Mouse (Mus musculus): ENCODE measurements around the gene Jtb.
A peak's percentile ranks its signal among the peaks of the same experiment; 100 is the strongest.
"Not testable (repeated sequence)": the region's sequence is repeated elsewhere in the genome, so short reads cannot be mapped to it uniquely, and the experiment has no call there.

Jtb gene

DNA sequence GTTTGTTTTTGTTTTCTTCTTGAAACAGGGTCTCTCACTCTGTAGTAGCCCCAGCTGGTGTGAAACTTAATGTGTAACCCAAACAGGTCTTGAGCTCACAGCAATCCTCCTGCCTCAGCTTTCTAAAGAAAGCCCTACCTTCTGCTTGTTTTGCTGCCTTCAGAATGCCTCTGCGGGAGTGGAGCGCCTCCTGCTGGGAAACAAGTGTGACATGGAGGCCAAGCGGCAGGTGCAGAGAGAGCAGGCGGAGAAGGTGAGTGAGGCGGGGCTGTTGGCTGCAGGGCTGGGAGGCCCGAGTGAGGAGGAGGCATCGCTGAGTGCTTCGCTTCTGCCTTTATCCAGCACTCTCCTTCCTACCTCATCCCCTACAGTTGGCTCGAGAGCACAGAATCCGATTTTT lies 7.1 kb upstream of the Jtb start:
- no peak for DNase-seq

DNA sequence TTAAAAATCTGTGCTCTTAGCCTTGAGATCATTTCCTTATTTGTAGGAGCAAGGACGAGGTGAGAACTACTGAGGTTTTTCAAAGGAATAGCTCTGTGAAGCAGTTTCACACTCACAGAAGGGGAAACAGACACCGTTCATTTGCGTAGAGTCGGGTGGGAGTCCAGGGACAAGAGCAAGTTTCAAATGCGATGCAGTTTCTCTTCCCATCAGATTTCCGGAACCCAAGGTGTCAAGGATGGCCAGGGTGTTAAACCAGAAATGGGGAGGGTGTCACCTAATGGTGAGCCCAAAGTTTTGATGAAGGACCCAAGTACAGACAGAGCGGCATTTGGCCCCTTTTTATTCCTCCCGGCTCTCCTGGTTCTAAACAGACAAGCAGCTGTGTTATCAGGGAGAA lies 322 bp upstream of the Jtb start:
- DNase-seq, result no peak

DNA sequence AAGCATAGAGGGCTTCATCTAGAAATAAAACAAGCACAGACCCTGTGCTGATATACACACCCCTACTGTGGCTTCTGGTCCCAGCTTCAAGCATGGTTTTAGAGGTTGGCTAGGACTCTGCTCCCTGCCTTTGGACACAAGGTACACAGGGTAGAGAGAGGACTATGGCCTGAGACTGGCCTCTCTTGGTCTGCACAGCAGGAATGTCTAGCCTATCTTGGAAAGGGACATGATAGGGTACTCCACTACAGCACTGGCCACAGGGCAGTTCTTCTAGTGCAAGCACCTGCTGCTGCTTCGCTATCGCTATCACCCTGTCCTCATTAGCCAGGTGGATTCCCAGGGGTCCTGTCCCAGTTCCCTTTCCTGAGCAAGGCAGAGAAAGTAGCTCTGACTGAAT lies 9.9 kb downstream of the Jtb start:
- DNase-seq, result no peak

DNA sequence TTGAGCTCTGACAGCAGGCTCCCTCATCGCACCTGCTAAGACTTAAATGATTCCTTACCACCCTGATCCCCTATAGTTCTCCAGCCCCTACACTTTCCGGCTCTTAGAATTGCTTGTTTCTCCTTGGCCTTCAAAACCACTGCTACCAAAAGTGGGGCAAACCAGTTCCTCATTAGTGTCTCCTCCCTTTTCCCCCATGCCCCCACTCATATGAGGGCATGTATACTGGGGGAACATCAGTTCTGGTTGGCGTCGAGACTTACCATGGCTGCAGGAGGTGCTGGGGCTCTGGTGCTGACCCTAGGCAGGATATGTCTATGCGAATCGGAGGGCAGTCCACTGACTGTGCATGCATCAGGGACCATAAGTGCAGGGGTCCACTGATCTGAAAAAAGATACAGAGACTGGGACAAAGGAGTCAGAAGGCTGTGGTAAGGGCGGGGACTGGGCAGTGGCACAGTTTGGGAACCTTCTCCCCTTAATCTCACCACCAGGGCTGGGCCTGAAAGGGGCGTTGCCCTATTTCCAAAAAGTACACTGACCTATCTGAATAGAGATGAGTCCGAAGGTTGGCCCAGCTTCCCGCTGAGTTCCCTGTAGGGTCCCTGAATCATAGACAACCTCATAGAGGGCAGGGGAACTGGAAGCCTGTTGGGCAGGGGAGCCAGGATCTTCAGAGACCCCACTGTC lies 10.4 kb downstream of the Jtb start:
- DNase-seq, result no peak

DNA sequence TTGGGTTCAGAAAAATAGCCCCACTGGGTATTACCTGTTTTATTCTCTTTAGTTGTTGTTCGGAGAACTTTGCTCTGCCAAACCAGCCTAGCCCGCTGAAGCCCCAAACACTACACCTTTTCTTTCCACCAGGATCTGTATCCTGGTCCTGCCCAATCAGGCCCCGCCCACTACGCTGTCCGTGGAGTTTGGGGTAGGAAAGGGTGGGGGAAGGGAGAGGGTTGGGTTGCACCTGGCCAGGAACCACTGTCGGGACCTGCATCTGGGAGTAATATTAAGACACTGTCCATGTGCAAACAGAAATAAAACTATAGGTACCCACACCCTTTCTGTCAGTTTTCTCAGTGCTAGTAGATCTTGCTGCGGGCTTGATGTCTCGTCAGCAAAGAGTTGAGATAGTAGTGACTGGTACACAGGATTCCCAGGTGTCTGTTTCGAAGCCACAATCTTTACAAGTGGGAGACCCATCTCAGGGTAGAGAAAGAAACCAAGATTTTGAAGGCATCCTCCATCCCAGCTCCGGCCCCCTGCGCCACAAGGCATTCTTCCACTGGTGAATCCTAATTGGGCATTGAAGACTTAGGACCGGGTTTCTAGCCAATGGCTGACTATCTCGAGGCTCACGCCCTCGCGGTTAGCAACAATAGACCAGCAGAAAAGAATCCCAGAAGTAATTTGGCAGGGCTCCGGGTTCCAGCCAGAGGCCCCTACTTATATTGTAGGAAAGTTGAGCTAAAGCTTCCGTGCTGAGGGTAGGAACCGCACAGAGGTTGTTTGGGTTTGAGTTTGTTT lies 11.8 kb downstream of the Jtb start, which contains the start of gene Creb3l4:
Creb3l4 (minus strand) TSS at position 529 of the 792 bp plus-strand sequence.
- DNase-seq, result peak; percentile 57 to 69

DNA sequence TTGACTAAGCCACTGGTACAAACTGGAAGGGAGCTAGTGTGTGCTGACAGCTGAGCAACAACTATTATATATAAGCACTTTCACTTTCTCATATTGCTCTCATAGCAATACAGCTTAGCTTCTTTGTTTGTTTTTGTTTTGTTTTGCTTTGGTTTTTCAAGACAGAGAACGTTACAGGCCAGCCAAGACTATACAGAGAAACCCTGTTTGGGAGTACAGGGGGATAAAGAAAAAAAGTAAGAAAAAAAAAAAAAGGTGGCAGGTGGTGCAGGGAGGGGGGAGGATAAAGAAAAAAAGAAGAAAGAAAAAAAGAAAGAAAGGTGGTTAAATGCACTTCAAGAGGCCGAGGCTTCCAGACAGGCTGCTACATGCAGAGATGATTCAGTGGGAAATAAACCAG lies 14.0 kb downstream of the Jtb start:
- no peak for DNase-seq

DNA sequence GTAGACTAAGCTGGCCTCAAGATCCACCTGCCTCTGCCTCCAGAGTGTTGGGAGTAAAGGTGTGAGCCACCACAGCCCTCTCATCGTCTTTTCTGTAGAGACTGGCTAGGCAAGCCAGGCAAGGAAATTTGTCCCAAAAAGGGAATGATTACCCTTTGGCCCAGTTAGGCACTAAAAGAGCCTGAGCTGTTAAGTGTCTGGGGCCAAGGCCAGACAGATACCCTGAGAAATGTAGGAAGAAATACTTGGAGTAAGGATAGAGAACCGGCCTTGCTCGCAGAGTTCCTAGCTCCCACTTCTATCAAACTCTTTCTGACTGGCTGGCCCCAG lies 16.2 kb downstream of the Jtb start:
- DNase-seq, result no peak

DNA sequence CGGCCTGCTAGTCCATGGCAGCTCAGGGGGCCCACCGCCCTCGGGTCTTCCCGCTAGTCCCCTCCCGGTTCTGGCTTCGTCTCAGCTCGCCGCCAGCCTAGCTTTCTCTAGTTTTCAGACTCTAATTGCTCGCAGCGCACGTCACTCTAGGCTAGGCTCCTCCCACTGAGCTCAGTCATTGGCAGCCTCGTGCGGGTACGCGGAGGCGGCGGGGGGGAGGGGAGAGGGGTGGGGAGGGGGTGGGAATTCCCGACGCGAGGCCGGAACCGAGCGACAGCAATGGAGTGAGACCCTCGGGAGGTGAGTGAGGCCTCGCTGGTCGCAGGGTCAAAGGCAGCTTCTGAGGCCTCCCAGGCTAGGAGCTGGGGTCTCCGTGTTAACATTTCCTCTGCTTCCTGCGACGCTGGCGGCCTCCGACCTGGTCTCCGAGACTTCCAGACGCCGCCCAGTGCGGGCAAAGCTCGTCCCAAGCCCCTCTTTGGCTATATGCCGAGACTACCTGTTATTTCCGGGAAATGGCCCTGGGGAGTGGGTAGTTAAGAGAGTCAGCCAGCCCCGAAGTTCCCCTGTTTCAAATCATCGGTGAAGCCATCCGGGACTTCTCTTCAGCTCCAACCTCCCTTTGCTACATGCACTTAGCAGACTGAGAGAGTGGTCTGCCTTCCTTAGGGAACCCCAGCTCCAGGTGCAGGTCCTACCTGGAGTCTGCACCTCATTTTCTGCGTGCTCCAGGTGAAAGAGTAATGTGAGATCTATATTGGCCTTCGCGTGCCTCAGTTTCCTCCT lies 16.8 kb downstream of the Jtb start, which contains the start of gene Slc39a1:
Slc39a1 (plus strand) TSS at position 213 of the 786 bp plus-strand sequence.
- DNase-seq, result peak; percentile 94 to 96

DNA sequence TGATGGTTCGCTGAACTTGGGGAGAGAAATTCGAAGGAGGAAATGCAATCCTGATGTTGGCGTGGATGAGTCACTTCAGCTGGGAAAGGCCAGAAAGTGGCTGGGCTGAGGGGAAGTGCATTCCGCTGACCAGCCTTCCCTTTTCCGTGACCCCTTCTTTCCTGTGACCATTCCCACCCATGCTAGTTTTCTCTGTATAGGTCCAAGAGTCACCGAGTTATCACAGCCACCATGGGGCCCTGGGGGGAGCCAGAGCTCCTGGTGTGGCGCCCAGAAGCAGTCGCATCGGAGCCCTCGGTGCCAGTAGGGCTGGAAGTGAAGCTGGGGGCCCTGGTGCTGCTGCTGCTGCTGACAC lies 17.3 kb downstream of the Jtb start:
- DNase-seq, result peak; percentile 55 to 62

DNA sequence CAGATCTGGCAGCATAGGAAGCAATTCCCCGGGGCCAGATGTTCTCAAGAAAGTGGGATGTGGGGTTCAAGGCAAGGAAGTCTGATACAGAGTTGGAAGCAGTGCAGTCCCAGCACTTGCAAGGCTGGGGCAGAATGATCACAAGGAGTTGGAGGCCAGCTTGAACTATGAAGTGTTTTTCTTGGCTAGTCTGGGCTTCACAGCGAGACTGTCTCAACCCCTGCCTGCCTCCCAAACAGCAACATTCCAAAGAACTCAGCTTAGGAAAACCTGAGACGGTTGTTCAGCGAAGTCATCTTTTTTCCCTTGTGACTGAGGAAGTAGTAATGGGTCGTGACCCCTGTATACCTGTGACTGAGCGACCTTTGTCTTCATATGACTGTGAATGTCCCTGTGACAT lies 19.4 kb downstream of the Jtb start:
- DNase-seq, result no peak

DNA sequence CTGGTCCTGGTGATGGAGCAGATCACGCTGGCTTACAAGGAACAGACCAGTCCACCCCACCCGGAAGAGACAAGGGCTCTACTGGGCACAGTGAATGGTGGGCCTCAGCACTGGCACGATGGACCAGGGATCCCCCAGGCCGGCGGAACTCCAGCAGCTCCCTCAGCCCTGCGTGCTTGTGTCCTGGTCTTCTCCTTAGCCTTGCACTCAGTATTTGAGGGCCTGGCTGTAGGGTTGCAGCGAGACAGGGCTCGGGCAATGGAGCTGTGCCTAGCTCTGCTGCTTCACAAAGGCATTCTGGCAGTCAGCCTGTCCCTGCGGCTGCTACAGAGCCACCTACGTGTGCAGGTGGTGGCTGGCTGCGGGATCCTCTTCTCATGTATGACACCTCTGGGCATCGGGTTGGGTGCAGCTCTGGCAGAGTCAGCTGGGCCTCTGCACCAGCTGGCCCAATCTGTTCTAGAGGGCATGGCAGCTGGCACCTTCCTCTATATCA lies 20.4 kb downstream of the Jtb start:
- DNase-seq, result not testable (repeated sequence)

DNA sequence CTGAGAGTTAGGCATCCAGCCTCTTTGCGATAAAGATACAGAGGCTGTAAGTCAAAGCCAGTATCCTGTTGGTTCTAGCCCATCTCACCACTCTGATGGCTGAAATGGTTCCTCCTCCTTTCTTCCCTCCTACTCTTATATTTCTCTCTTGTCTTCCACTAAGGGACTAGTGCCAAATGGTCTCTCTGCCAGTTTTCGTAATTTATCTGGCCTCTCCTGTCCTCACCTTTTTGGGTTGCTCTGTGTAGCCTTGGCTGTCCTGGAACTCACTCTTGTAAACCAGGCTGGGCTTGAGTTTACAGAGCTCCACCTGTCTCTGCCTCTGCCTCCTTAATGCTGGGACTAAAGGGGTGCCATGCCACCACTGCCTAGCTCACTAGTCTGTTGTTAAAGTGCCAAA lies 21.3 kb downstream of the Jtb start:
- DNase-seq, result not testable (repeated sequence)

DNA sequence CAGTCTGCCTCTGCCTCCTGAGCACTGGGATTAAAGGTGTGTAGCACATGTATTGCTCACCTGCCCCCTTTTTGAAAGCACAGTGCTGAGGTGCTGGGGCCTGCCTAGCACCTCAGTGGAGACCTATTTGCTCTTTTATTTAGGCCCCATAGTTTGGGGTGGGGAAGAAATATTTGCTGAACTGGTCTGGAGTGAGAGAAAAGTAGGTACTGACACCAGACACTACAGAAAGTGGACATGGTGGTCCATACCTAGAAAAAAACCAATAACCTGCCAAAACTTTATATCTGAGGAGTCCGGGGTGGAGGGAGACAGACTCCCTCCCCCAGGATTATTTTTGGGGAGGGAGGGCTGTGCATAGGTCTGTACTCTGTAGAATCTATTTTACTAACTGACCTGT lies 21.8 kb downstream of the Jtb start:
- DNase-seq, result not testable (repeated sequence)

DNA sequence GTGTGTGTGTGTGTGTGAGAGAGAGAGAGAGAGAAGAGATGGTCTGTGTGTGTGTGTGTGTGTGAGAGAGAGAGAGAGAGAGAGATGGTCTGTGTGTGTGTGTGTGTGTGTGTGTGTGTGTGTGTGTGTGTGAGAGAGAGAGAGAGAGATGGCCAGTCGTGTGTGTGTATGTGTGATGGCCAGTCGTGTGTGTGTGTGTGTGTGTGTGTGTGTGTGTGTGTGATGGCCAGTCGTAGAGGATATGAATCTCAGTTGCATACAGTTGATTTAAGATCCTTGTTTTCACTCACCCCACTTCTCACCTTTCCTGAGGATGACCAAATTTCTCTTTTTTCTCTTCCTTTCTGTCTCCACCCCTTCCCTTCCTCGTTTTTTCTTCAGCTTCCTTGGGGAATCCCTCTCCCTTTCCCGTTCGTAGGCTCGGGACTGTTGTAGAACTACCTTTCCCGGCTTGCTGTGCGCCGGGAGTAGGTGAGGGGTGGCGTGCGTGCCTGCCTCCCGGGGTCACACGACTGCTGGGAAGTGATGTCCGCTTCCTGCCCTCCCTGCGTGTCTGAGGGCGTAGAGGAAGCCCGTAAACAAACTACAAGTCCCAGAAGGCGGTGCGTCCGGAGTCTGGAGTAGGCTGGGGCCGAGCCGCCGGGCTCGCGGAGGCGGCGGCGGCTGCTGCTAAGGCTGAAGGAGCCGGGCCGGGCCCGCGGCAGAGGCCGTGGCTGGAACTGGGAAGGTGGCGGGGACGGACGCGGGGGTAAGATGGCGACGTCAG lies 22.4 kb downstream of the Jtb start, which contains the start of gene Crtc2:
Crtc2 (plus strand) TSS at position 511 of the 766 bp plus-strand sequence.
- DNase-seq, result peak; percentile 96 to 98

DNA sequence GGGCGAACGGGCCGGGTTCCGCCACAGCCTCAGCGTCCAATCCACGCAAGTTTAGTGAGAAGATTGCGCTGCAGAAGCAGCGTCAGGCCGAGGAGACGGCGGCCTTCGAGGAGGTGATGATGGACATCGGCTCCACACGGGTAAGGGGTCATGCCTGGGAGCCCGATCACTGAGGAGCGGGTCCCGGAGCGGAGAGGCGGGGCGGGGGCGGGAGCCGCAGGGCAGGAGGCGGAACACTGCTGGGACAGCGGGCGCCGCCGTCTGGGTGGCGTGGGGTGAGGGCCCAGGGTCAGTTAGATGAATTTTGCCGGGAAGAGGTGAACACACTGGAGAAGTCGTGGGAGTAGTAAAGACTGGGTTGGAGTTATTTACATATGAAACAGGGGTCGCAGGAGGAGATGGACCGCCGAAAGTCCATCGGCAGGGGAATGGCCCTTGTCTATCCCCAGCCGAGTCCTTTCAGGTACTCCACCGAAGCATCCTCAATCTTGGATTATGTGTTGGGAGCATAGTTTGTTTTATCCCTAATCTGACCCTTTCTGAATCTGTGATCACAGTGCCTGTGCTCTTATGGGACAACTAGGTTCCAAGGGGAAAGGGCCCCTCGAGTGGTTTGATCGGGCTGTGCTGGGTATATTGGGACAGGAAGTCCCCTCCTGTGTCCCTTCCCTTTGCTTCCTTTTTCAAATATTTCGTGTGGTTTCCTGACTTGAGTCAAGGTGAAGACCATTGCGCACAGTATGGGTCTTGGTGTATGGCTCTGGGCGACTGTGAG lies 23.2 kb downstream of the Jtb start:
- DNase-seq, result no peak

DNA sequence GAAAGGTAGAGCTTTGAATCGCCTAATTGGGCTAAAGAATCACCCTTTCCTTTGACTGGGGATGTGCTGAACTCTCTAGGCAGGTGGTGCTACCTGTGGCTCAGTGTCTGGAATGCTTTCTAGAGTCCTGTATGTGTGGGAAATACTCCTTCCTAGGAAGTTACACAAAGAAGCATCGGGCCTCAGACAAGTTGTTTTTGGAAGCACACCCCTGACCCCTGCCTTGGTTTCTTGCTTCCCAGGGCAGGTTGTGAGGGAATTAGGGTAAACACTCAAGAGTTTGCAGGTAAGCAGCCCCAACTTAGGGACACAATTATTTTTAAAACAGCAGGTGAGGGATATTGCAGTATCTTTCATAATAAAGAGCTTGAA lies 23.8 kb downstream of the Jtb start:
- DNase-seq, result no peak

DNA sequence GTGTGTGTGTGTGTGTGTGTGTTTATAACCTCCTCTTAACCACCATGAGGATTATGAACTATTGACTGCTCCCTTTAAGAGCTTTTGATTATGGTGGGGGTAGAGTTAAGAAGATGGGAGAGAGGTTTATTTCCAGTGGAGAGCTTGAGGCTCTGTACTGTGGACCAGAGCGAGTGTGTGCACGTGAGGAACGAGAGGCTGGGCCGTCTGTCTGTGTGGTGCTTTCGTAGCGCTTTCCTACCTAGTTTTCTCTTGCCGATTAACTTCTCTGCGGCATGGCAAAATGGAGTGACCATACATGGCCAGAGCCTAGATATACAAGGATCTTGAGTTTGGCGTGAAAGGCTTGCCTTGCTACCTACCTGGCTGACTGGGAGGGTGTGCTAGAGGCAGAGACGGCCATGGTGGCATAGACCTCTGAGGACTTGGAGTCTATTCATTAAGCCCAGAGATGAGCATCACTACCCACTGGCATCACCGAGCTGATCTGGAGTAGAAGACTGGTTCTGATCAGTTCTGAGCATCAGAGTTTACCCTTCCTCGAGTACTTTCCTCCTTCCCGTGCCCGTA lies 24.5 kb downstream of the Jtb start:
- no peak for DNase-seq

DNA sequence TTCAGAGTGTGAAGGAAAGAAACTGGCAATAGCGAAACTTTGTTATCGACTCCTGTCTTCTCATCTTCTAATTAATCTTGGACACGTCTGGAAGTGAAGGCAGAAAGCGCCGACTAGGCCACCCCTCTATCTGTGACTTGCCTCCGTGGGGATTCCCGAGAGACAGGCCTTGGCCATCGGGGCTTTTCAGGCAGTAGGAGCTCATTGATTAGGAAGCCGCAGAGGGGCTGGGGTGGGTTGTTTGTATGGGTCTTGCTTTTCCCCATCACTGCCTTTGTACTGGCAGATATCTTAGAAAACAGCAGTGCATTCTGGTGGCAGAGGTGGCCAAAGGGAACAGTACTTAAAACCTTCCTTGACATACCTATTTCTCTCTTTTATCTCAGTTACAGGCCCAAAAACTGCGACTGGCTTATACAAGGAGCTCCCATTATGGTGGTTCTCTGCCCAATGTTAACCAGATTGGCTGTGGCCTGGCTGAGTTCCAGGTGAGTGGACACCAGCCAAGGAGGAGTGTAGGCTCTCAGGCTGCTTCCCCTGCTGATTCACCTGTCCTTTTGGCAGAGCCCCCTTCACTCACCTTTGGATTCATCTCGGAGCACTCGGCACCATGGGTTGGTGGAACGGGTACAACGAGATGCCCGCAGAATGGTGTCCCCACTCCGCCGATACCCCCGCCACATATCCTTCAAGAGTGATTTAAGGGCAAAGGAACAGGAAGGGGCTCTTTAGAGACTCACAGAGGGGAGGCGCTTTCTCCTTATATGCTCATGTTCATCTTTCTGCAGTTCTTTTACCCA lies 25.5 kb downstream of the Jtb start:
- DNase-seq, result no peak

DNA sequence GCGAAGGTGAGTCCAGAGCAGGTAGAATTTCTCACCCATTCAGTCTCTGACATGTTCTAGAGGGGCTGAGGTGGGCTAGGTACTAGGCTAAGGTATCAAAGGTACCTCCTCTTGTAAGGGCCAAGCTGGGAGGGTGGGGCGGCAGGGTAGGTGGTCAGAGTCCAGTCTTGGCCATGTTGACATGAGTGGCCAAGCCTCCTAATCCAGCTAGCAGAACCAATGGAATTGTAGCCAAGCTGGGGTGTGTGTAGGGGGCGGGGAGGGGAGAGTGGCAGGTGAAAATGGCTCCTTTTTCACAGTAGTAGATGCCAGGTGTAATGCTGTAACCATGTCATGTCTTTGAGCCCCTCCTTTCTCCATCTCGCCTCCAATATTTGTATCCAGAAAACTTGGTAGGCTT lies 27.1 kb downstream of the Jtb start:
- DNase-seq, result no peak

DNA sequence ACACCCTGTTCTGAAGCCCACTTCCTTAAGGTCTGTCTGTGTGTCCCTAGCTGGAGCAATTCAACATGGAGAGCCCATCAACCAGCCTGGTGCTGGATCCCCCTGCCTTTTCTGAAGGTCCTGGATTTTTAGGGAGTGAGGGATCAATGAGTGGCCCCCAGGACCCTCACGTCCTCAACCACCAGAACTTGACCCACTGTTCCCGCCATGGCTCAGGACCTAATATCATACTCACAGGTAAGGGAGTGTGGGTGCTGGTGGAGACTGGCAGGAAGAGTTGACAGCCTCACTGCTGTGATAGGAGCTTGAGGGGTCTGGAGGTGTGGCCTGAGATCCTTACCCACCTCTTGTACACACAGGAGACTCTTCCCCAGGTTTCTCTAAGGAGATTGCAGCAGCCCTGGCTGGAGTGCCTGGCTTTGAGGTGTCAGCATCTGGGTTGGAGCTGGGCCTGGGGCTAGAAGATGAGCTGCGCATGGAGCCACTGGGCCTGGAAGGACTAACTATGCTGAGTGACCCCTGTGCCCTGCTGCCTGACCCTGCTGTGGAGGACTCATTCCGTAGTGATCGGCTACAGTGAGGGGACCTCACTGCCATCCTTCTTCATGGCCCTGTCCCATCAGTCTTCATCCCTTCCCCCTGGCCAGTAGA lies 31.8 kb downstream of the Jtb start:
- no peak for DNase-seq

All from lung, postnatal 4 days (tissue).